Mouse (Mus musculus): Measurements from ENCODE around the gene Dscam. TPM values are rescaled to one million over a fixed set of nuclear protein-coding genes. Genes with fewer than 3 reads are reported as not detected.

Gene Dscam
- polyA plus RNA-seq (2014; fragmentation: Nextera tagmentation; extraction: Ambion mirVana) = 0.63 and 0.84 TPM in 2 replicates

GRCm38 (mm10) chr16:97170513-97171081 lies at the start of gene Dscam:
Gene Dscam (minus strand): TSS chr16:97170752.
- 2% methylated on average over 12 of the region's 60 CpGs for WGBS
- Histone ChIP-seq H3K4me1 (ENCODE audit: control insufficient read depth, insufficient read depth, low read length) (no peaks in the 10 kb centered on the region), H3K27me3 (replicated peaks; ENCODE audit: control insufficient read depth, insufficient read depth, low read length) (peaks cover 59% of the 10 kb centered on the region), H3K9ac (ENCODE audit: low read depth, low read length) (peak within 1 kb of the TSS; percentile 60), H3K27ac (replicated peaks; ENCODE audit: low read depth, low read length) (no peak within 1 kb of the TSS), H3K36me3 (ENCODE audit: control insufficient read depth, insufficient read depth, low read length) (no peaks in the 10 kb centered on the region), H3K9me3 (ENCODE audit: control insufficient read depth, low read length) (no peaks in the 10 kb centered on the region), H3K4me2 (ENCODE audit: low read depth, low read length) (peak within 1 kb of the TSS; percentile 95), H3K4me3 (ENCODE audit: low read depth, low read length) (peak within 1 kb of the TSS; percentile 51)
- DNase-seq (ENCODE audit: low spot score) (no peak), ATAC-seq (ENCODE audit: low read depth) (peak; percentile 73)

- Histone ChIP-seq H3K9me3 (ENCODE audit: control insufficient read depth, low read length) (peaks cover 12% of the 10 kb centered on the region), H3K36me3 (ENCODE audit: control insufficient read depth, insufficient read depth, low read length) (no peaks in the 10 kb centered on the region), H3K4me3 (ENCODE audit: low read depth, low read length) (no peak overlapping the region), H3K4me1 (ENCODE audit: control insufficient read depth, insufficient read depth, low read length) (no peaks in the 10 kb centered on the region), H3K27ac (replicated peaks; ENCODE audit: low read depth, low read length) (no peak overlapping the region), H3K9ac (ENCODE audit: low read depth, low read length) (no peak overlapping the region), H3K4me2 (ENCODE audit: low read depth, low read length) (no peak overlapping the region), H3K27me3 (replicated peaks; ENCODE audit: control insufficient read depth, insufficient read depth, low read length) (no peaks in the 10 kb centered on the region)
- ATAC-seq (ENCODE audit: low read depth) = no peak
- DNase-seq (ENCODE audit: low spot score) = no peak
- 35% methylated on average over 2 of the region's 2 CpGs for WGBS
Observed at GRCm38 (mm10) chr16:97219381-97219780, 48.8 kb upstream of the Dscam start.

- Histone ChIP-seq H3K36me3 (ENCODE audit: control insufficient read depth, insufficient read depth, low read length) (no peaks in the 10 kb centered on the region), H3K9me3 (ENCODE audit: control insufficient read depth, low read length) (peaks cover 6% of the 10 kb centered on the region), H3K27ac (replicated peaks; ENCODE audit: low read depth, low read length) (no peak overlapping the region), H3K9ac (ENCODE audit: low read depth, low read length) (no peak overlapping the region), H3K27me3 (replicated peaks; ENCODE audit: control insufficient read depth, insufficient read depth, low read length) (no peaks in the 10 kb centered on the region), H3K4me2 (ENCODE audit: low read depth, low read length) (no peak overlapping the region), H3K4me3 (ENCODE audit: low read depth, low read length) (no peak overlapping the region), H3K4me1 (ENCODE audit: control insufficient read depth, insufficient read depth, low read length) (peaks cover 3% of the 10 kb centered on the region; the same call in 1 of the 2 replicates)
- WGBS = 31% methylated on average over 5 of the region's 5 CpGs
- DNase-seq (ENCODE audit: low spot score) = peak; percentile 78
- ATAC-seq (ENCODE audit: low read depth) = no peak
Observed at GRCm38 (mm10) chr16:97209997-97210396, 39.4 kb upstream of the Dscam start.

- no peak overlapping the region for H3K4me2 ChIP-seq (ENCODE audit: low read depth, low read length)
- H3K36me3 ChIP-seq (ENCODE audit: control insufficient read depth, insufficient read depth, low read length) = no peaks in the 10 kb centered on the region
- no peak overlapping the region for H3K27ac ChIP-seq (replicated peaks; ENCODE audit: low read depth, low read length)
- no peaks in the 10 kb centered on the region for H3K27me3 ChIP-seq (replicated peaks; ENCODE audit: control insufficient read depth, insufficient read depth, low read length)
- 67% methylated on average over 2 of the region's 2 CpGs for WGBS
- ATAC-seq (ENCODE audit: low read depth) (no peak), DNase-seq (ENCODE audit: low spot score) (no peak)
- H3K9me3 ChIP-seq (ENCODE audit: control insufficient read depth, low read length) = no peaks in the 10 kb centered on the region
- H3K4me3 ChIP-seq (ENCODE audit: low read depth, low read length) = no peak overlapping the region
- H3K9ac ChIP-seq (ENCODE audit: low read depth, low read length) = no peak overlapping the region
- H3K4me1 ChIP-seq (ENCODE audit: control insufficient read depth, insufficient read depth, low read length) = peaks cover 3% of the 10 kb centered on the region; the same call in 1 of the 2 replicates
Observed at GRCm38 (mm10) chr16:97208276-97208675, 37.7 kb upstream of the Dscam start.

- no peak for DNase-seq (ENCODE audit: low spot score)
- H3K27ac ChIP-seq (replicated peaks; ENCODE audit: low read depth, low read length) = no peak overlapping the region
- no peak overlapping the region for H3K9ac ChIP-seq (ENCODE audit: low read depth, low read length)
- ATAC-seq (ENCODE audit: low read depth) = no peak
- H3K36me3 ChIP-seq (ENCODE audit: control insufficient read depth, insufficient read depth, low read length) = no peaks in the 10 kb centered on the region
- H3K4me1 ChIP-seq (ENCODE audit: control insufficient read depth, insufficient read depth, low read length) = no peaks in the 10 kb centered on the region
- H3K4me2 ChIP-seq (ENCODE audit: low read depth, low read length) = no peak overlapping the region
- H3K27me3 ChIP-seq (replicated peaks; ENCODE audit: control insufficient read depth, insufficient read depth, low read length) = no peaks in the 10 kb centered on the region
- H3K9me3 ChIP-seq (ENCODE audit: control insufficient read depth, low read length) = no peaks in the 10 kb centered on the region
- H3K4me3 ChIP-seq (ENCODE audit: low read depth, low read length) = no peak overlapping the region
- 60% methylated on average over 2 of the region's 2 CpGs for WGBS
Observed at GRCm38 (mm10) chr16:97204090-97204489, 33.5 kb upstream of the Dscam start.

- Histone ChIP-seq H3K4me1 (ENCODE audit: control insufficient read depth, insufficient read depth, low read length) (no peaks in the 10 kb centered on the region), H3K9me3 (ENCODE audit: control insufficient read depth, low read length) (no peaks in the 10 kb centered on the region), H3K9ac (ENCODE audit: low read depth, low read length) (no peak overlapping the region), H3K36me3 (ENCODE audit: control insufficient read depth, insufficient read depth, low read length) (no peaks in the 10 kb centered on the region), H3K27me3 (replicated peaks; ENCODE audit: control insufficient read depth, insufficient read depth, low read length) (no peaks in the 10 kb centered on the region), H3K27ac (replicated peaks; ENCODE audit: low read depth, low read length) (no peak overlapping the region), H3K4me2 (ENCODE audit: low read depth, low read length) (no peak overlapping the region), H3K4me3 (ENCODE audit: low read depth, low read length) (no peak overlapping the region)
- no peak for ATAC-seq (ENCODE audit: low read depth)
- WGBS = 94% methylated on average over 2 of the region's 2 CpGs
- no peak for DNase-seq (ENCODE audit: low spot score)
Observed at GRCm38 (mm10) chr16:97203554-97203953, 33.0 kb upstream of the Dscam start.

- Histone ChIP-seq H3K9me3 (ENCODE audit: control insufficient read depth, low read length) (no peaks in the 10 kb centered on the region), H3K4me1 (ENCODE audit: control insufficient read depth, insufficient read depth, low read length) (no peaks in the 10 kb centered on the region), H3K4me3 (ENCODE audit: low read depth, low read length) (no peak overlapping the region), H3K4me2 (ENCODE audit: low read depth, low read length) (no peak overlapping the region), H3K36me3 (ENCODE audit: control insufficient read depth, insufficient read depth, low read length) (no peaks in the 10 kb centered on the region), H3K9ac (ENCODE audit: low read depth, low read length) (no peak overlapping the region), H3K27me3 (replicated peaks; ENCODE audit: control insufficient read depth, insufficient read depth, low read length) (no peaks in the 10 kb centered on the region), H3K27ac (replicated peaks; ENCODE audit: low read depth, low read length) (no peak overlapping the region)
- DNase-seq (ENCODE audit: low spot score) (no peak), ATAC-seq (ENCODE audit: low read depth) (no peak)
- WGBS = 80% methylated on average over 2 of the region's 2 CpGs
Observed at GRCm38 (mm10) chr16:97194630-97195029, 24.1 kb upstream of the Dscam start.

- no peak overlapping the region for H3K4me3 ChIP-seq (ENCODE audit: low read depth, low read length)
- no peaks in the 10 kb centered on the region for H3K36me3 ChIP-seq (ENCODE audit: control insufficient read depth, insufficient read depth, low read length)
- no peak overlapping the region for H3K4me2 ChIP-seq (ENCODE audit: low read depth, low read length)
- DNase-seq (ENCODE audit: low spot score) = no peak
- no peak for ATAC-seq (ENCODE audit: low read depth)
- no peaks in the 10 kb centered on the region for H3K4me1 ChIP-seq (ENCODE audit: control insufficient read depth, insufficient read depth, low read length)
- H3K27ac ChIP-seq (replicated peaks; ENCODE audit: low read depth, low read length) = no peak overlapping the region
- no peaks in the 10 kb centered on the region for H3K27me3 ChIP-seq (replicated peaks; ENCODE audit: control insufficient read depth, insufficient read depth, low read length)
- WGBS = 87% methylated on average over 1 of the region's 1 CpGs
- H3K9me3 ChIP-seq (ENCODE audit: control insufficient read depth, low read length) = no peaks in the 10 kb centered on the region
- no peak overlapping the region for H3K9ac ChIP-seq (ENCODE audit: low read depth, low read length)
Observed at GRCm38 (mm10) chr16:97194179-97194578, 23.6 kb upstream of the Dscam start.

- H3K27me3 ChIP-seq (replicated peaks; ENCODE audit: control insufficient read depth, insufficient read depth, low read length) = no peaks in the 10 kb centered on the region
- no peaks in the 10 kb centered on the region for H3K9me3 ChIP-seq (ENCODE audit: control insufficient read depth, low read length)
- no peak for DNase-seq (ENCODE audit: low spot score)
- H3K27ac ChIP-seq (replicated peaks; ENCODE audit: low read depth, low read length) = no peak overlapping the region
- no peak overlapping the region for H3K4me3 ChIP-seq (ENCODE audit: low read depth, low read length)
- no peaks in the 10 kb centered on the region for H3K36me3 ChIP-seq (ENCODE audit: control insufficient read depth, insufficient read depth, low read length)
- no peak for ATAC-seq (ENCODE audit: low read depth)
- WGBS = 70% methylated on average over 4 of the region's 4 CpGs
- no peaks in the 10 kb centered on the region for H3K4me1 ChIP-seq (ENCODE audit: control insufficient read depth, insufficient read depth, low read length)
- no peak overlapping the region for H3K4me2 ChIP-seq (ENCODE audit: low read depth, low read length)
- H3K9ac ChIP-seq (ENCODE audit: low read depth, low read length) = no peak overlapping the region
Observed at GRCm38 (mm10) chr16:97192296-97192695, 21.7 kb upstream of the Dscam start.

Data from embryonic facial prominence, embryonic 14.5 days (tissue).